Mouse (Mus musculus) intestine, embryonic 14.5 days (tissue): ENCODE results near the gene Zdhhc22. TPM values are rescaled to one million over a fixed set of nuclear protein-coding genes. Genes with fewer than 3 reads are reported as not detected.

ENCODE experiments used
- ATAC-seq: fragments of 200-750 bp; cut with Nextera tagmentation; replicated peaks from 2 replicates; pipeline ENCODE4 v1.8.0; 2017; ENCODE audit warnings: low read depth, moderate number of reproducible peaks, moderate TSS enrichment, moderate library complexity; ENCODE audit not compliant: low FRiP score, low TSS enrichment
- DNase-seq: peaks from one replicate; pipeline ENCODE4 v3.0.0-alpha.2; 2018; ENCODE audit warnings: low spot score
- H3K27ac ChIP-seq: fragments of 300-500 bp; sonication (generic); 2 replicates; pipeline ENCODE4 v1.5.1; 2014; ENCODE audit warnings: low read depth, mild to moderate bottlenecking, control low read depth
- H3K27me3 ChIP-seq: fragments of 300-500 bp; sonication (generic); replicated peaks from 2 replicates; pipeline ENCODE4 v1.6.1; 2014; ENCODE audit warnings: low read length, control low read depth; ENCODE audit not compliant: control insufficient read depth, insufficient read depth
- H3K36me3 ChIP-seq: fragments of 300-500 bp; sonication (generic); 2 replicates; pipeline ENCODE4 v1.6.1; 2014; ENCODE audit warnings: low read length, control low read depth; ENCODE audit not compliant: control insufficient read depth, insufficient read depth
- H3K4me1 ChIP-seq: fragments of 300-500 bp; sonication (generic); replicated peaks from 2 replicates; pipeline ENCODE4 v1.6.1; 2014; ENCODE audit warnings: low read length, control low read depth, mixed read lengths; ENCODE audit not compliant: control insufficient read depth, insufficient read depth
- H3K4me2 ChIP-seq: fragments of 300-500 bp; sonication (generic); 2 replicates; pipeline ENCODE4 v1.6.1; 2014; ENCODE audit warnings: low read length
- H3K4me3 ChIP-seq: fragments of 300-500 bp; sonication (generic); 2 replicates; pipeline ENCODE4 v1.5.1; 2014; ENCODE audit warnings: low read depth, low read length, control low read depth, mixed read lengths
- H3K9ac ChIP-seq: fragments of 300-500 bp; sonication (generic); 2 replicates; pipeline ENCODE4 v1.6.1; 2014; ENCODE audit warnings: mild to moderate bottlenecking, low read length
- H3K9me3 ChIP-seq: fragments of 300-500 bp; sonication (generic); 2 replicates; pipeline ENCODE4 v1.6.1; 2016; ENCODE audit warnings: low read length, control low read depth; ENCODE audit not compliant: control insufficient read depth
- WGBS: fragments of 180-500 bp; shearing (Covaris S2); extraction: QIAGEN DNeasy Blood & Tissue Kit; methylation state at CpG from one replicate; pipeline ENCODE4 v1.1.7; 2014; 5-methylcytosine and 5-hydroxymethylcytosine counted together
- polyA plus RNA-seq: library from polyadenylated mRNA; unstranded; fragments of >200 nt; fragmentation: Nextera tagmentation; extraction: Ambion mirVana; gene quantifications from 2 replicates; pipeline ENCODE4 v1.2.1, GENCODE M21; 2014

The Zdhhc22 gene
- polyA plus RNA-seq, 1 experiment from 2014 or later = 0.15 TPM

- Histone ChIP-seq H3K27me3 (no peaks in the 10 kb centered on the region), H3K9ac (no peak overlapping the region), H3K4me3 (no peak overlapping the region), H3K4me1 (no peaks in the 10 kb centered on the region), H3K27ac (no peak overlapping the region), H3K36me3 (no peaks in the 10 kb centered on the region), H3K9me3 (no peaks in the 10 kb centered on the region), H3K4me2 (no peak overlapping the region)
- no peak for DNase-seq
- 32% methylated on average over 6 of the region's 6 CpGs for WGBS
- no peak for ATAC-seq
Observed at GRCm38 (mm10) chr12:87000840-87001176, 10.6 kb upstream of the Zdhhc22 start.

GRCm38 (mm10) chr12:87000151-87000839, 10.1 kb upstream of the Zdhhc22 start:
- Histone ChIP-seq H3K9me3 (no peaks in the 10 kb centered on the region), H3K4me2 (no peak overlapping the region), H3K27ac (no peak overlapping the region), H3K4me1 (no peaks in the 10 kb centered on the region), H3K9ac (no peak overlapping the region), H3K4me3 (no peak overlapping the region), H3K27me3 (no peaks in the 10 kb centered on the region), H3K36me3 (no peaks in the 10 kb centered on the region)
- no peak for ATAC-seq
- no peak for DNase-seq
- WGBS = 66% methylated on average over 5 of the region's 5 CpGs

GRCm38 (mm10) chr12:86999283-86999820, 9.1 kb upstream of the Zdhhc22 start:
- Histone ChIP-seq H3K9ac (no peak overlapping the region), H3K27ac (no peak overlapping the region), H3K4me2 (no peak overlapping the region), H3K36me3 (no peaks in the 10 kb centered on the region), H3K27me3 (no peaks in the 10 kb centered on the region), H3K9me3 (no peaks in the 10 kb centered on the region), H3K4me3 (no peak overlapping the region), H3K4me1 (no peaks in the 10 kb centered on the region)
- DNase-seq (no peak), ATAC-seq (no peak)
- WGBS = 69% methylated on average over 10 of the region's 10 CpGs

- H3K4me3 ChIP-seq = no peak overlapping the region
- H3K4me2 ChIP-seq = no peak overlapping the region
- DNase-seq (no peak), ATAC-seq (no peak)
- H3K36me3 ChIP-seq = no peaks in the 10 kb centered on the region
- H3K27me3 ChIP-seq = no peaks in the 10 kb centered on the region
- no peak overlapping the region for H3K27ac ChIP-seq
- no peak overlapping the region for H3K9ac ChIP-seq
- WGBS = 80% methylated on average over 4 of the region's 4 CpGs
- no peaks in the 10 kb centered on the region for H3K4me1 ChIP-seq
- H3K9me3 ChIP-seq = no peaks in the 10 kb centered on the region
Observed at GRCm38 (mm10) chr12:86998699-86999098, 8.5 kb upstream of the Zdhhc22 start.

- DNase-seq = no peak
- Histone ChIP-seq H3K4me3 (no peak overlapping the region), H3K27ac (no peak overlapping the region), H3K9me3 (no peaks in the 10 kb centered on the region), H3K4me1 (no peaks in the 10 kb centered on the region), H3K9ac (no peak overlapping the region), H3K36me3 (no peaks in the 10 kb centered on the region), H3K4me2 (no peak overlapping the region), H3K27me3 (peaks cover 16% of the 10 kb centered on the region)
- ATAC-seq = no peak
- 77% methylated on average over 6 of the region's 6 CpGs for WGBS
Observed at GRCm38 (mm10) chr12:86995931-86996330, 5.7 kb upstream of the Zdhhc22 start.

GRCm38 (mm10) chr12:86994776-86995175, 4.5 kb upstream of the Zdhhc22 start:
- Histone ChIP-seq H3K9ac (no peak overlapping the region), H3K27me3 (peaks cover 27% of the 10 kb centered on the region), H3K9me3 (no peaks in the 10 kb centered on the region), H3K36me3 (no peaks in the 10 kb centered on the region), H3K4me3 (no peak overlapping the region), H3K4me2 (no peak overlapping the region), H3K27ac (no peak overlapping the region), H3K4me1 (no peaks in the 10 kb centered on the region)
- no peak for ATAC-seq
- DNase-seq = no peak
- 47% methylated on average over 3 of the region's 3 CpGs for WGBS

- Histone ChIP-seq H3K4me1 (no peaks in the 10 kb centered on the region), H3K27me3 (peaks cover 33% of the 10 kb centered on the region), H3K9me3 (no peaks in the 10 kb centered on the region), H3K9ac (no peak overlapping the region), H3K36me3 (no peaks in the 10 kb centered on the region), H3K4me3 (no peak overlapping the region), H3K27ac (no peak overlapping the region), H3K4me2 (no peak overlapping the region)
- ATAC-seq (no peak), DNase-seq (no peak)
- 30% methylated on average over 4 of the region's 4 CpGs for WGBS
Observed at GRCm38 (mm10) chr12:86994166-86994565, 3.9 kb upstream of the Zdhhc22 start.

- Histone ChIP-seq H3K4me2 (no peak overlapping the region; the same call in 1 of the 2 replicates), H3K27ac (no peak overlapping the region), H3K36me3 (no peaks in the 10 kb centered on the region), H3K9me3 (no peaks in the 10 kb centered on the region), H3K4me1 (no peaks in the 10 kb centered on the region), H3K9ac (no peak overlapping the region), H3K4me3 (no peak overlapping the region), H3K27me3 (peaks cover 59% of the 10 kb centered on the region)
- ATAC-seq (no peak), DNase-seq (no peak)
- 29% methylated on average over 2 of the region's 2 CpGs for whole genome bisulfite sequencing
Observed at GRCm38 (mm10) chr12:86990755-86991110, 503 bp upstream of the Zdhhc22 start.

- no peak overlapping the region for H3K4me2 ChIP-seq
- H3K27me3 ChIP-seq = peaks cover 69% of the 10 kb centered on the region
- WGBS = 6% methylated on average over 15 of the region's 15 CpGs
Observed at GRCm38 (mm10) chr12:86989378-86989777, 852 bp downstream of the Zdhhc22 start.

More at GRCm38 (mm10) chr12:86989378-86989777, 852 bp downstream of the Zdhhc22 start:
- Histone ChIP-seq H3K27ac (no peak overlapping the region), H3K9me3 (no peaks in the 10 kb centered on the region), H3K9ac (no peak overlapping the region), H3K4me3 (no peak overlapping the region), H3K4me1 (no peaks in the 10 kb centered on the region), H3K36me3 (no peaks in the 10 kb centered on the region)
- DNase-seq = no peak
- no peak for ATAC-seq
